Mouse (Mus musculus) liver, embryonic 11.5 days (tissue): ENCODE measurements around the gene Dao. TPM values are rescaled to one million over a fixed set of nuclear protein-coding genes. Genes with fewer than 3 reads are reported as not detected.

Source experiments
- ATAC-seq: fragments of 200-750 bp; cut with Nextera tagmentation; replicated peaks from 2 replicates; pipeline ENCODE4 v1.8.0; 2017; ENCODE audit warnings: moderate number of reproducible peaks, mild to moderate bottlenecking, moderate TSS enrichment, moderate library complexity; ENCODE audit not compliant: low FRiP score
- DNase-seq: peaks from one replicate; pipeline ENCODE4 v3.0.0-alpha.2; 2017; ENCODE audit warnings: low spot score
- H3K27ac ChIP-seq: fragments of 300-500 bp; sonication (generic); 2 replicates; pipeline ENCODE4 v1.5.1; 2014; ENCODE audit warnings: mild to moderate bottlenecking, low read depth, low read length, control low read depth
- H3K27me3 ChIP-seq: fragments of 300-500 bp; sonication (generic); replicated peaks from 2 replicates; pipeline ENCODE4 v1.6.1; 2014; ENCODE audit warnings: low read length, mixed read lengths; ENCODE audit not compliant: control insufficient read depth, insufficient read depth
- H3K36me3 ChIP-seq: fragments of 300-500 bp; sonication (generic); 2 replicates; pipeline ENCODE4 v1.6.1; 2014; ENCODE audit warnings: mild to moderate bottlenecking, low read length, moderate library complexity, mixed read lengths; ENCODE audit not compliant: control insufficient read depth, insufficient read depth
- H3K4me1 ChIP-seq: fragments of 300-500 bp; sonication (generic); replicated peaks from 2 replicates; pipeline ENCODE4 v1.6.1; 2014; ENCODE audit warnings: low read length, mixed read lengths; ENCODE audit not compliant: control insufficient read depth, insufficient read depth
- H3K4me2 ChIP-seq: fragments of 300-500 bp; sonication (generic); 2 replicates; pipeline ENCODE4 v1.6.1; 2014; ENCODE audit warnings: mild to moderate bottlenecking, control low read depth, moderate library complexity
- H3K4me3 ChIP-seq: fragments of 300-500 bp; sonication (generic); 2 replicates; pipeline ENCODE4 v1.5.1; 2014; ENCODE audit warnings: low read depth, low read length, control low read depth
- H3K9ac ChIP-seq: fragments of 300-500 bp; sonication (generic); 2 replicates; pipeline ENCODE4 v1.6.1; 2014; ENCODE audit warnings: low read depth, low read length, control low read depth
- H3K9me3 ChIP-seq: fragments of 300-500 bp; sonication (generic); 2 replicates; pipeline ENCODE4 v1.6.1; 2016; ENCODE audit warnings: low read length, inconsistent platforms, mixed read lengths; ENCODE audit not compliant: control insufficient read depth
- WGBS: fragments of 180-500 bp; shearing (Covaris S2); extraction: QIAGEN DNeasy Blood & Tissue Kit; methylation state at CpG from one replicate; pipeline ENCODE4 v1.1.7; 2014; 5-methylcytosine and 5-hydroxymethylcytosine counted together
- polyA plus RNA-seq: library from polyadenylated mRNA; unstranded; fragments of >200 nt; fragmentation: Nextera tagmentation; extraction: Ambion mirVana; gene quantifications from 2 replicates; pipeline ENCODE4 v1.2.1, GENCODE M21; 2014

Dao gene
- 0.23 TPM in 1 of 2 replicates, not detected in the other for polyA plus RNA-seq

DNA sequence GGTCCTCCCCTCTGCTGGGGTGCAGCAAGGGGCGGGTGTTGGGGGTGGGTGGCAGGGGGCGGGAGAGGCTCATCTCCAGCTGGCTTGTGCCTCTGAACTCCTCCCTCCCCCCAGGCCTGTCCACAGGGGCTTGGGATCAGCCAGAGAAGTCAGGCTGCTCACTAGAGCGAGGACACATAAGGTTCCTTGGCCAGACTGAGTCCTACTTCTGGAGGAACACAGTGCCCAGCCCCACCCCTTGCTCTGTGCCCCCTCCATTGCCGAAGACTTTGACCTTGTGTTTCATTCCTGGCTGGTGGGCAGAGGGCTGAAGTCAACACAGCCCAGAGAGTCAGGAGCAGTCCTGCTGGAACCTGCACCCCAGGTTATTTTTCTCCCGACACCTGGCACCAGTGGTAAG lies at the start of gene Dao:
Gene Dao (plus strand): TSS at position 162 of the 400 bp plus-strand sequence.
- H3K27ac ChIP-seq = no peak within 1 kb of the TSS
- no peak within 1 kb of the TSS for H3K4me2 ChIP-seq
- peaks cover 3% of the 10 kb centered on the region; the same call in 1 of the 2 replicates for H3K4me1 ChIP-seq
- H3K9me3 ChIP-seq = no peaks in the 10 kb centered on the region
- 56% methylated on average over 5 of the region's 5 CpGs for WGBS
- no peak within 1 kb of the TSS for H3K9ac ChIP-seq
- no peak within 1 kb of the TSS for H3K4me3 ChIP-seq
- ATAC-seq = no peak
- no peak for DNase-seq
- H3K27me3 ChIP-seq = no peaks in the 10 kb centered on the region
- H3K36me3 ChIP-seq = no peaks in the 10 kb centered on the region

DNA sequence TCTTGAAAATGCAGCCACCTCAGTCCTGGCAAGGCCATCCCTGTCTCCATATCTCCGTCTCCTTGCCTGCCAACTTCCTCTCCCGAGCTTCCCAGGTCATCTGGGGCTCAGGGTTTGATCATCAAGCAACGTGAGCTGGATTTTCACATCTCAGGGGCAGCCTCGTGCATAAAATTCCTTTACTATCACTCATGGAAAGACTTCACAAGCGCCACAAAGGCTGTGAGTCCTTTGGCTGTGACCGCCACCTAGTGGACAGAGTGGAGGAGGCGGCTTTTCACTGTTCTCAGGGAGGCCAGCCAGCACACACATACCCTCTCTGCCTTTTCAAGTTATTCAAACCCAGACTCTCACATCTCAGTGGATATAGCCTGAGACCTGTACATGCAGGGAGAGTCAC lies 49.1 kb upstream of the Dao start:
- no peaks in the 10 kb centered on the region for H3K9me3 ChIP-seq
- H3K4me2 ChIP-seq = no peak overlapping the region
- H3K9ac ChIP-seq = no peak overlapping the region
- peaks cover 37% of the 10 kb centered on the region for H3K4me1 ChIP-seq
- H3K4me3 ChIP-seq = no peak overlapping the region
- no peak overlapping the region for H3K27ac ChIP-seq
- H3K27me3 ChIP-seq = no peaks in the 10 kb centered on the region
- DNase-seq (peak; percentile 71), ATAC-seq (no peak)
- peaks cover 22% of the 10 kb centered on the region for H3K36me3 ChIP-seq
- WGBS = 9% methylated on average over 7 of the region's 7 CpGs

- peaks cover 17% of the 10 kb centered on the region; the same call in 1 of the 2 replicates for H3K36me3 ChIP-seq
- WGBS = 85% methylated on average over 5 of the region's 5 CpGs
- no peaks in the 10 kb centered on the region for H3K27me3 ChIP-seq
- DNase-seq = no peak
- no peak for ATAC-seq
- no peak overlapping the region for H3K4me3 ChIP-seq
- H3K9me3 ChIP-seq = no peaks in the 10 kb centered on the region
- H3K4me2 ChIP-seq = no peak overlapping the region
- no peak overlapping the region for H3K27ac ChIP-seq
- H3K4me1 ChIP-seq = peaks cover 40% of the 10 kb centered on the region
- no peak overlapping the region for H3K9ac ChIP-seq
Observed at GRCm38 (mm10) chr5:113955281-113955680, 48.2 kb upstream of the Dao start.

DNA sequence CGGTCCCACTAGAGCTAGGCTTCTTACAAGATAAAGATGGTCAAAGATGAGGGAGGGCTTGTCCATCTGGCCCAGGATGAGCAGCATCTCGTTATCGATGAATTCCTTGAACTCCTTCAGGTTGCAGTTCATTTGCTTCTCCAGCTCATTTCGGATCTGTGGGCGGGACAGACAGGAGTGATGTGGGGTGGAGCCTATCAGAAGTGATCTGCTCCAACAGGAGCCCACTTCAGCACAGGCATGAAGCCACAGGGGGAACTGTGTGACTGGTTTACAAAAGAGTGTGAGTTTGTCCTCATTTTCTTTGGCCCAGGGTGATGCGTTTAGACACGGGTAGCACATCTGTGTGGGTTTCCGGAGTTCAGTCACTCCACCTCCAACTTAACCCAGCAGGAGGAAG lies 47.8 kb upstream of the Dao start:
- Histone ChIP-seq H3K4me1 (peaks cover 36% of the 10 kb centered on the region), H3K36me3 (peaks cover 14% of the 10 kb centered on the region; the same call in 1 of the 2 replicates), H3K27me3 (no peaks in the 10 kb centered on the region), H3K4me2 (no peak overlapping the region), H3K9me3 (no peaks in the 10 kb centered on the region), H3K4me3 (no peak overlapping the region), H3K27ac (no peak overlapping the region), H3K9ac (no peak overlapping the region)
- DNase-seq (no peak), ATAC-seq (no peak)
- WGBS = 82% methylated on average over 8 of the region's 8 CpGs

GRCm38 (mm10) chr5:113956510-113956909 lies 47.0 kb upstream of the Dao start:
- DNase-seq (peak; percentile 87), ATAC-seq (peak; percentile 60)
- Histone ChIP-seq H3K9me3 (no peaks in the 10 kb centered on the region), H3K36me3 (peaks cover 14% of the 10 kb centered on the region; the same call in 1 of the 2 replicates), H3K4me2 (no peak overlapping the region), H3K27ac (no peak overlapping the region), H3K9ac (no peak overlapping the region), H3K27me3 (no peaks in the 10 kb centered on the region), H3K4me1 (peaks cover 28% of the 10 kb centered on the region), H3K4me3 (no peak overlapping the region)
- WGBS = 8% methylated on average over 4 of the region's 4 CpGs

DNA sequence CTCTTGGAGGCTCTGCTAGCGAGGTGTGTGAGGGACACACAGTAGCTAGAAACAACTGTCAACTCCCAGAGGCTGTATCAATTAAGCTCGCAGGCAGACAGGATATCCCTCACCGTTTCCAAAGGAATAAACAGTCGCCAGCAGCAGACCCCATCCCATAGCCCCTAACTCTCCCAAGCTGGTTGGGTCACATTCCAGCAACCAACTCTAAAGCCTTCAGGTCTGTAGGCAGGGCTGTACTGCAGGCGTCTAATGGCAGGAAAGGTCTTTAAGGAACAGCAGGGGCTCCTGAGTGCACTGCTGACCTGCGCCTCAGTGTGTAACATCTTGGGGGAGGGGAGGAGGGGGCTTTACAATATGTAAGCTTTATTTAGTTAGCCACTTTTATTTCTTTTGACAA lies 44.5 kb upstream of the Dao start:
- Histone ChIP-seq H3K36me3 (peaks cover 15% of the 10 kb centered on the region; the same call in 1 of the 2 replicates), H3K9me3 (no peaks in the 10 kb centered on the region), H3K4me2 (no peak overlapping the region), H3K27me3 (no peaks in the 10 kb centered on the region), H3K27ac (no peak overlapping the region), H3K4me3 (no peak overlapping the region), H3K9ac (no peak overlapping the region), H3K4me1 (peaks cover 14% of the 10 kb centered on the region)
- 35% methylated on average over 6 of the region's 6 CpGs for WGBS
- ATAC-seq = no peak
- DNase-seq = no peak

DNA sequence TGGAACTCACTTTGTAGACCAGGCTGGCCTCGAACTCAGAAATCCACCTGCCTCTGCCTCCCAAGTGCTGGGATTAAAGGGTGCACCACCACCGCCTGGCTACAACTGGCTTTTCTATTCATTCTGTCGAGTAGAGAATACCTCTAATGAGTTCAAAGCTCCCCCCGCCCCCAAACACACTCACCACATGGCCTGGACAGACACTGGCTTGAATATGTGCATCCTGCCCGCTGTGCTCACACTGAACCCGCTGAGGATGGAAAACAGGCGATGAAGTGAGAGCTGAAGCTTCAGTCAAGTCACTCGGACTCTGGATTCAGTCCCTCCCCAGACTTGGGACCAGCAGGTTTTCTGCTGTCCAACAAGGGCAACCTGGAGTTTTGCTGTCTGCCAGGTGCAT lies 43.1 kb upstream of the Dao start:
- DNase-seq (no peak), ATAC-seq (no peak)
- H3K4me3 ChIP-seq = no peak overlapping the region
- H3K4me1 ChIP-seq = peaks cover 14% of the 10 kb centered on the region
- no peak overlapping the region for H3K9ac ChIP-seq
- no peaks in the 10 kb centered on the region for H3K9me3 ChIP-seq
- no peak overlapping the region for H3K4me2 ChIP-seq
- no peaks in the 10 kb centered on the region for H3K27me3 ChIP-seq
- peaks cover 12% of the 10 kb centered on the region; the same call in 1 of the 2 replicates for H3K36me3 ChIP-seq
- no peak overlapping the region for H3K27ac ChIP-seq
- WGBS = 79% methylated on average over 8 of the region's 8 CpGs

GRCm38 (mm10) chr5:113961776-113962175 lies 41.7 kb upstream of the Dao start:
- Histone ChIP-seq H3K27ac (peak overlapping the region; percentile 21; the same call in 1 of the 2 replicates), H3K4me2 (no peak overlapping the region), H3K27me3 (no peaks in the 10 kb centered on the region), H3K4me1 (peaks cover 20% of the 10 kb centered on the region), H3K36me3 (peaks cover 16% of the 10 kb centered on the region), H3K4me3 (no peak overlapping the region), H3K9me3 (no peaks in the 10 kb centered on the region), H3K9ac (no peak overlapping the region)
- ATAC-seq (0 out of 2 replicates have a peak, but pooled peaks have one; percentile 25), DNase-seq (no peak)
- 50% methylated on average over 7 of the region's 7 CpGs for WGBS

GRCm38 (mm10) chr5:113964972-113965371 lies 38.5 kb upstream of the Dao start:
- no peak overlapping the region for H3K27ac ChIP-seq
- ATAC-seq (no peak), DNase-seq (no peak)
- no peak overlapping the region for H3K4me2 ChIP-seq
- no peak overlapping the region for H3K9ac ChIP-seq
- 87% methylated on average over 14 of the region's 14 CpGs for WGBS
- H3K36me3 ChIP-seq = peaks cover 24% of the 10 kb centered on the region
- no peaks in the 10 kb centered on the region for H3K9me3 ChIP-seq
- peaks cover 13% of the 10 kb centered on the region for H3K4me1 ChIP-seq
- no peaks in the 10 kb centered on the region for H3K27me3 ChIP-seq
- H3K4me3 ChIP-seq = no peak overlapping the region
